Mouse (Mus musculus) liver, embryonic 16.5 days (tissue): ENCODE data around the gene Diablo. TPM values are rescaled to one million over a fixed set of nuclear protein-coding genes. Genes with fewer than 3 reads are reported as not detected.

Experiments used
- ATAC-seq: fragments of 200-750 bp; cut with Nextera tagmentation; 2 replicates; pipeline ENCODE4 v1.8.0; 2017; ENCODE audit warnings: low read depth, mild to moderate bottlenecking, moderate number of reproducible peaks, moderate library complexity
- H3K27ac ChIP-seq: fragments of 300-500 bp; sonication (generic); 2 replicates; pipeline ENCODE4 v1.5.1; 2014; ENCODE audit warnings: mild to moderate bottlenecking, low read length
- H3K27me3 ChIP-seq: fragments of 300-500 bp; sonication (generic); 2 replicates; pipeline ENCODE4 v1.6.1; 2014; ENCODE audit warnings: low read depth, low read length, mixed read lengths; ENCODE audit not compliant: control insufficient read depth, insufficient read depth
- H3K36me3 ChIP-seq: fragments of 300-500 bp; sonication (generic); 2 replicates; pipeline ENCODE4 v1.6.1; 2014; ENCODE audit warnings: mild to moderate bottlenecking; ENCODE audit not compliant: control insufficient read depth, insufficient read depth
- H3K4me1 ChIP-seq: fragments of 300-500 bp; sonication (generic); 2 replicates; pipeline ENCODE4 v1.6.1; 2014; ENCODE audit warnings: low read depth, low read length, mixed read lengths; ENCODE audit not compliant: control insufficient read depth
- H3K4me2 ChIP-seq: fragments of 300-500 bp; sonication (generic); 2 replicates; pipeline ENCODE4 v1.6.1; 2014; ENCODE audit warnings: low read depth, low read length, mixed read lengths
- H3K4me3 ChIP-seq: fragments of 300-500 bp; sonication (generic); 2 replicates; pipeline ENCODE4 v1.5.1; 2014; ENCODE audit warnings: low read depth, mild to moderate bottlenecking, low read length
- H3K9ac ChIP-seq: fragments of 300-500 bp; sonication (generic); 2 replicates; pipeline ENCODE4 v1.6.1; 2014; ENCODE audit warnings: low read depth, low read length
- H3K9me3 ChIP-seq: fragments of 300-500 bp; sonication (generic); replicated peaks from 2 replicates; pipeline ENCODE4 v1.6.1; 2016; ENCODE audit warnings: low read length; ENCODE audit not compliant: control insufficient read depth
- WGBS: fragments of 180-500 bp; shearing (Covaris S2); extraction: QIAGEN DNeasy Blood & Tissue Kit; methylation state at CpG from one replicate; pipeline ENCODE4 v1.1.7; 2014; ENCODE audit not compliant: insufficient replicate concordance; 5-methylcytosine and 5-hydroxymethylcytosine counted together
- polyA plus RNA-seq: library from polyadenylated mRNA; unstranded; fragments of >200 nt; fragmentation: Nextera tagmentation; extraction: Ambion mirVana; gene quantifications from 2 replicates; pipeline ENCODE4 v1.2.1, GENCODE M21; 2015

Diablo gene
- polyA plus RNA-seq, 1 experiment from 2014 or later = 49.1 TPM

DNA sequence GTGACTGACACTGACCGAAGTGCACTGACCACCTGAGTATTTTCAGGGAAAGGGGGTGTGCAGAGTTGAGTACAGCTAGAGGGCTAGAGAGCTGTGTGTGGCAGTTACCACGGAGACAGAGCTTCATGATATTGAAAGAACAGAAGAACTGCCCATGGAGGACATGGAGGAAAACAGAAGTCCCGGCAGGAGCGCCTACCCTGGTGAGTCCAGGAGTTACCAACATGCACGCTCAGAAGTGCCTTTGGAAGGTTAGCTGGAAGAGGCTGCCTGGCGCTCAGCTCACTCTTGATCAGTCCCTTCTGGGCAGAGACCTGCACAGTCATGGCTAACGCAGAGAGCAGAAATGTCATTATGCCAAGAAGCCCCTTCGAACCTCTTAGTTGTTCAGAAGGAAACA, 6.1 kb upstream of the Diablo start:
- ATAC-seq = no peak
- H3K4me3 ChIP-seq = no peak overlapping the region
- H3K27me3 ChIP-seq = no peaks in the 10 kb centered on the region
- no peak overlapping the region for H3K9ac ChIP-seq
- WGBS = 82% methylated on average over 8 of the region's 8 CpGs
- H3K9me3 ChIP-seq = no peaks in the 10 kb centered on the region
- H3K36me3 ChIP-seq = peaks cover 27% of the 10 kb centered on the region
- no peak overlapping the region for H3K27ac ChIP-seq
- no peak overlapping the region for H3K4me2 ChIP-seq
- peaks cover 5% of the 10 kb centered on the region; the same call in 1 of the 2 replicates for H3K4me1 ChIP-seq

GRCm38 (mm10) chr5:123528641-123529040, 4.7 kb upstream of the Diablo start:
- H3K36me3 ChIP-seq = peaks cover 23% of the 10 kb centered on the region
- 68% methylated on average over 7 of the region's 7 CpGs for WGBS
- no peak overlapping the region for H3K4me3 ChIP-seq
- H3K4me1 ChIP-seq = peaks cover 11% of the 10 kb centered on the region
- H3K27me3 ChIP-seq = no peaks in the 10 kb centered on the region
- H3K4me2 ChIP-seq = no peak overlapping the region
- no peak overlapping the region for H3K27ac ChIP-seq
- no peaks in the 10 kb centered on the region for H3K9me3 ChIP-seq
- H3K9ac ChIP-seq = no peak overlapping the region
- ATAC-seq = no peak

- no peak overlapping the region for H3K27ac ChIP-seq
- 79% methylated on average over 9 of the region's 9 CpGs for WGBS
- no peaks in the 10 kb centered on the region for H3K27me3 ChIP-seq
- no peaks in the 10 kb centered on the region for H3K9me3 ChIP-seq
- H3K4me2 ChIP-seq = no peak overlapping the region
- no peak overlapping the region for H3K9ac ChIP-seq
- ATAC-seq = no peak
- H3K4me1 ChIP-seq = peaks cover 19% of the 10 kb centered on the region
- no peak overlapping the region for H3K4me3 ChIP-seq
- H3K36me3 ChIP-seq = peaks cover 12% of the 10 kb centered on the region
These were observed 2.0 kb upstream of the Diablo start for GRCm38 (mm10) chr5:123525916-123526495.

DNA sequence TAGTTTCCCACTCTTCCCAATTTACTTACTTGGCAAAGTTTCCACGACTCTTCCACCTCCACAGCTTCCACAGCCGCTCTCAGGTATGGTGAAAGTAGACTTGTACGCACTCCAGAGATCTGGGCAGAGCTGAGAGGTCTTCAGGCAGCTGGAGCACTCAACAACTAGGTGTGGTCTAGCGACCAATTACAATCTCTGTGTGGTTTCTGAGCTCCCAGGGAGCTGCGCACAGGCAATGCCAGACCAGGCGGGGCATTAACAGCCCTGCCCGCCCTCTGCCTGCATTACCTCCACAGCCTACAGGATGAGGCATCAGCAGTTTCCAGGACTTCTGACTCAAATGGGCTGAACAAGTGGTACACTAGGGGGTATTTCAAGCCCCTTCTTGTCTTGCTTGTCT, 1.3 kb upstream of the Diablo start, which contains the start of gene Gm49027:
TSS of gene Gm49027 (minus strand) at position 208 of the 400 bp plus-strand sequence.
- no peak for ATAC-seq
- peaks cover 19% of the 10 kb centered on the region for H3K4me1 ChIP-seq
- no peaks in the 10 kb centered on the region for H3K27me3 ChIP-seq
- peaks cover 11% of the 10 kb centered on the region for H3K36me3 ChIP-seq
- peak within 1 kb of the TSS; percentile 85 for H3K9ac ChIP-seq
- no peaks in the 10 kb centered on the region for H3K9me3 ChIP-seq
- H3K27ac ChIP-seq = peak within 1 kb of the TSS; percentile 55; the same call in 1 of the 2 replicates
- WGBS = 54% methylated on average over 7 of the region's 7 CpGs
- H3K4me3 ChIP-seq = peak within 1 kb of the TSS; percentile 86
- H3K4me2 ChIP-seq = peak within 1 kb of the TSS; percentile 81

GRCm38 (mm10) chr5:123524393-123524750, 396 bp upstream of the Diablo start:
- H3K4me1 ChIP-seq = peaks cover 19% of the 10 kb centered on the region
- no peaks in the 10 kb centered on the region for H3K9me3 ChIP-seq
- H3K4me3 ChIP-seq = peak overlapping the region; percentile 86
- peak overlapping the region; percentile 85 for H3K9ac ChIP-seq
- H3K4me2 ChIP-seq = peak overlapping the region; percentile 81
- ATAC-seq = peak; percentile 90
- 0 out of 2 replicates have a peak, but pooled peaks cover 2% of the 10 kb centered on the region for H3K36me3 ChIP-seq
- WGBS = under 1% methylated on average over 27 of the region's 27 CpGs
- H3K27ac ChIP-seq = peak overlapping the region; percentile 55; the same call in 1 of the 2 replicates
- H3K27me3 ChIP-seq = no peaks in the 10 kb centered on the region

DNA sequence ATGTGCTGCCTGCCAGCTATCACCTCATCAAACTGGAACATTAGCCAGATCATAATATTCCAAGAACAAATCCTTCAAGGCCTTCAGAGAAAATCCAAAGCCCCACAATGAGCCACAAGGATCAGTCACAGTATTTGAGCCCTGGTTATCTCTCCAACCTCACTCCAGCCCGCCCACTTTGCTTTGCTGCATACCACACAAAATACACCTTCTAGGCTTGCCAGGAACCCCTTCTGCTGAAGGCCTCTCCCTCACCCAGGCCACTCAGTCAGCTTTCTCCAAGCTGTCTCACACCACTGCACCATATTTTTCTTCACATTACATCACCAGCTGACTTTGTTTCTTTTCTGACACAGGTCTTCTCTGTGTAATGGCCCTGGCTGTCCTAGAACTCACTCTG, 1.8 kb downstream of the Diablo start:
- H3K9me3 ChIP-seq = no peaks in the 10 kb centered on the region
- no peaks in the 10 kb centered on the region for H3K27me3 ChIP-seq
- 60% methylated on average over 1 of the region's 1 CpGs for WGBS
- no peak for ATAC-seq
- no peak overlapping the region for H3K27ac ChIP-seq
- H3K4me1 ChIP-seq = peaks cover 19% of the 10 kb centered on the region
- H3K36me3 ChIP-seq = no peaks in the 10 kb centered on the region; the same call in 1 of the 2 replicates
- no peak overlapping the region for H3K4me2 ChIP-seq
- H3K9ac ChIP-seq = no peak overlapping the region
- no peak overlapping the region for H3K4me3 ChIP-seq

GRCm38 (mm10) chr5:123521621-123522020, 2.4 kb downstream of the Diablo start:
- no peak overlapping the region for H3K9ac ChIP-seq
- H3K4me1 ChIP-seq = peaks cover 19% of the 10 kb centered on the region
- H3K36me3 ChIP-seq = no peaks in the 10 kb centered on the region; the same call in 1 of the 2 replicates
- H3K4me3 ChIP-seq = no peak overlapping the region
- 80% methylated on average over 1 of the region's 1 CpGs for WGBS
- no peak overlapping the region for H3K4me2 ChIP-seq
- no peaks in the 10 kb centered on the region for H3K9me3 ChIP-seq
- no peaks in the 10 kb centered on the region for H3K27me3 ChIP-seq
- H3K27ac ChIP-seq = no peak overlapping the region
- no peak for ATAC-seq

DNA sequence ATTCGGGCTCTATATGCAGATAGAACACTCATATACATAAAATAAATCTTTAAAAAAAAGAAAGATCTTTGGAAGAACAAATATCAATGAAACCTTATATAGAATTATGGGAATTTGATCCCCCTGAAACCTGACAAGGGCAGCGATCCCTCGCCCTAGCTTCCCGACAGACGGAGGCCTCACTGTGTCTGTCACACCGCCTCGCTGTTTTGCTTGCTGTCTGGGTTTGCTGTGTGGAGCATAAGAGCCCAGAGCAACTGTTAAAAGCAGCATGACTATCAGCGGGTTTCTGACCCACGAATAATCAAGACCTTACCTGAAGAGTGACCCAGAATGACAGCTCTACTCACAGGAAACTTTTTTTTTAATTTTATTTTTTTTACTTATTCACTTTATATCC, 3.3 kb downstream of the Diablo start:
- Histone ChIP-seq H3K36me3 (no peaks in the 10 kb centered on the region; the same call in 1 of the 2 replicates), H3K4me3 (no peak overlapping the region), H3K9ac (no peak overlapping the region), H3K27me3 (no peaks in the 10 kb centered on the region), H3K9me3 (no peaks in the 10 kb centered on the region), H3K4me2 (no peak overlapping the region), H3K4me1 (peaks cover 19% of the 10 kb centered on the region), H3K27ac (no peak overlapping the region)
- ATAC-seq = no peak
- WGBS = 82% methylated on average over 9 of the region's 9 CpGs

- H3K9ac ChIP-seq = no peak overlapping the region
- H3K4me2 ChIP-seq = no peak overlapping the region
- WGBS = 81% methylated on average over 5 of the region's 5 CpGs
- H3K4me3 ChIP-seq = no peak overlapping the region
- H3K36me3 ChIP-seq = no peaks in the 10 kb centered on the region; the same call in 1 of the 2 replicates
- no peak for ATAC-seq
- H3K9me3 ChIP-seq = no peaks in the 10 kb centered on the region
- peaks cover 9% of the 10 kb centered on the region for H3K4me1 ChIP-seq
- no peak overlapping the region for H3K27ac ChIP-seq
- H3K27me3 ChIP-seq = peaks cover 4% of the 10 kb centered on the region; the same call in 1 of the 2 replicates
These were observed 9.1 kb downstream of the Diablo start for GRCm38 (mm10) chr5:123514871-123515270.
